Mouse (Mus musculus) spleen, postnatal 10 days (tissue): ENCODE data around the gene Aak1.
"Not testable (repeated sequence)": the region's sequence is repeated elsewhere in the genome, so short reads cannot be mapped to it uniquely, and the experiment has no call there.

Source experiments
- DNase-seq, 2 experiments: peaks; one replicate each; pipeline ENCODE4 v3.0.0; 2021 to 2022; ENCODE audit warnings: low spot score in 2 of 2

Aak1 gene

GRCm38 (mm10) chr6:87018874-87019273 lies 169.6 kb downstream of the Aak1 start:
- DNase-seq, result no peak

GRCm38 (mm10) chr6:87021791-87022190 lies 172.5 kb downstream of the Aak1 start:
- no peak for DNase-seq

DNA sequence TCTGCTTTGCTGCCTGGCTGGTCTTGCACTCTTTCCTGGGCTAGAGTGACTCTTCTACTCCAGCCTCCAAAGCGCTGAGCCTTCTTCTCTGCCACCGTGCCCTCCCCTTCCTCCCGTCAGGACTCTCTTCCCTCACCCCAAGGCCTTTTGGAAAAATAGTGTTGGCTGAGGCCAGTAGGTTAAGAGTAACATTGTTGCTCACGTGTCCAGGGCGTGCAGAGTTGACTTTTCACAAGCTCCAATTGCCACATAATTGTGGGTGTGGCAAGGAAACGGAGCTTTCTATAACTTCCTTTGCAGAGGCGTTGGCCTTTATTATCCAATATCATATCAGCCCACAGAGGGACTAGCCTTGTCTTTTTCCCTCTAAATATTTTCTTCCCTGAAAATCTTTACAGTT lies 177.7 kb downstream of the Aak1 start:
- DNase-seq, result no peak

DNA sequence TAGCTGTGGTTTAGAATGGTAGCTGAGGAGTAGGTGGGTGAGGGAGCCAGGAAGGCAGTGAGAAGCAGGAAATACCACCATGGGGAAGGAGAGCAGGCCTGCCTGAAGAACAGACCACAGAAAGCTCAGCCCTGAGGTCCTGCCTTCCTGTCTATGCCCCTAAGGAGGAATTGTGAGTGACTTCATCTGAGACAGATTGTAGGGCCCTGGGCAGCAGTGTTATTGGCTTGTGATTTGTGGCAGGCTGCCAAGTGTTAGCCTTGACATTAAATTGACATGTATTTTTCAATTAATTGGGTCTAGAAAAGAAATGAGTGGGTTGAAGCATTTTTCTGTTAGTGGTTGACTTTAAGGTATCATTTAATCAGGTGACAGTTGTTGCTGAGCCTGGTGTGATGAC lies 179.6 kb downstream of the Aak1 start:
- no peak for DNase-seq

GRCm38 (mm10) chr6:87031310-87031709 lies 182.0 kb downstream of the Aak1 start:
- not testable (repeated sequence) for DNase-seq

- DNase-seq, result no peak
Observed at GRCm38 (mm10) chr6:87032401-87032800, 183.1 kb downstream of the Aak1 start.

- DNase-seq, result no peak
Observed at GRCm38 (mm10) chr6:87034395-87034794, 185.1 kb downstream of the Aak1 start.

- no peak for DNase-seq
Observed at GRCm38 (mm10) chr6:87037826-87038620, 188.7 kb downstream of the Aak1 start.

- no peak for DNase-seq
Observed at GRCm38 (mm10) chr6:87039161-87039560, 189.8 kb downstream of the Aak1 start.

DNA sequence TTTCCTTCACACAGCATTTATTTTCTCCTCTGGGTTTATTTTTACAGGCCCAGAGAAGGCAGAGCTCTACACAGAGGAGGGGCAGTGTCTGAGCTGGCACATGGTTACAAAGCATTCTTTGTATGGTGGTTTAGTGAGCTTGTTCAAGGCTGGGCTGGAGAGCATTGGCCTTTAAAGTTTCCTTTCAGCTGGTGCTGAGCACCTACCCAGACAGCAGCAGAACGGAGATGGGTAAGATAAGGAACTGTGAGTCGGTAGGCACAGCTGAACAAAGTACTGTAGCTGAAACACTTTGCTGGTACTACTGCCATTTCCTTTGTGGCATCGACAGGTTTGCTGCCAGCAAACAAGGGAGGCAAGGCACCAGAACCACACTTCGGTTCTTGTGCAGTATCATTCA lies 191.7 kb downstream of the Aak1 start:
- DNase-seq, result no peak

GRCm38 (mm10) chr6:87041431-87041830 lies 192.1 kb downstream of the Aak1 start:
- DNase-seq, result no peak

DNA sequence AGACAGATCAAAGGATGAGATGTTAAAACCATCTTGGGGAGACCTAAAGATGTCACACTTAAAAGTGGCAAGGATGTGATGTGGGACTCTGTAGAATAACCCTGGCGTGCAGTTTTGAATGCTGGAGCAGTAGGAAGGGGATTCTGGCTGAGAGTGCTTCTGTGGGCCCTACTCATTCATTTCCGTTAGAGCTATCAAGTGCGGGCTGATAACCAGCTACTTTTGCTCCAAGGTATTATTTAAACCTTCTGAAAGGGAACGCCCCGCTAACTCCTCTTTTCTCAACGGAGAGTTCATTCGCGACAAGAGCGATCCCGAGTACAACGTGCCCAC lies 192.7 kb downstream of the Aak1 start:
- DNase-seq, result no peak

- peak; percentile 89 to 95 for DNase-seq
Observed at GRCm38 (mm10) chr6:87042337-87043130, 193.2 kb downstream of the Aak1 start, which contains the start of gene Gfpt1. Gfpt1 (plus strand) TSS chr6:87042846.

DNA sequence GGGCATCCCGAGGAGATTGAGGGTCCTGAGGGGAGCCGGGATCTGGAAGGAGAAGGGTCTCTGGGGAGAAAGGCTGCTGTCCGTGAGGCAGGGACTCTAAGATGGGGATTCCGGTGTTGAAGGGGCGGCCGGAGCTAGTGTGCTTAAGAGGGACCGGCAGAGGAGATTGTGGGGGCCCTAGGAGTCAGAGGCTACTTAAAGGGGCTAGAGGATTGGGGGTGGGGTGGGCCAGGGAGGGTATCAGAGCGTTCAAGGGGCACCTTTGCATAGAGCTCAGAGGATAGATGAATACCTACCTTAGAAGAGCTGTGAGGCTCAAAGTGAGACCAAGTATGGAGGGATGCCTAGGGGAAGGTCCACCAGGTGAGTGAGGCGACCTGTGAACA lies 193.8 kb downstream of the Aak1 start:
- DNase-seq, result no peak

DNA sequence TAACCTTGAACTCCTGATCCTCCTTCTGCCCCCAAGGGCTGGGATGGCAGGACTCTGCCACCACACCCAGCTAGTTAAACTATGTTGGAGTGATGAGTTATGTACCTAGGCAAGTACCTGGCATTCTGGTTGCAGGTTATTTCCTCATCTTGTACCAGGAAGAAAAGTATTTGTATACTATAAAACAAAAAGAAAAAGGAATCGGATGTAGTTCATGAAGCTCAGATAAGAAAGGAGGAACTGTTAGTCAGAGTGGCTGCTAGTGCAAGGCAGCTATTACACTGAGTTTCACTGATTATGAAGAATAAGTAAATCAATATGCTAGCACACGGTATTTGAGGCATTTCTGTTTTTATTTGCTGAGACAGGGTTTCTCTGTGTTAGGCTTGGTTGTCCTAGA lies 195.6 kb downstream of the Aak1 start:
- no peak for DNase-seq

DNA sequence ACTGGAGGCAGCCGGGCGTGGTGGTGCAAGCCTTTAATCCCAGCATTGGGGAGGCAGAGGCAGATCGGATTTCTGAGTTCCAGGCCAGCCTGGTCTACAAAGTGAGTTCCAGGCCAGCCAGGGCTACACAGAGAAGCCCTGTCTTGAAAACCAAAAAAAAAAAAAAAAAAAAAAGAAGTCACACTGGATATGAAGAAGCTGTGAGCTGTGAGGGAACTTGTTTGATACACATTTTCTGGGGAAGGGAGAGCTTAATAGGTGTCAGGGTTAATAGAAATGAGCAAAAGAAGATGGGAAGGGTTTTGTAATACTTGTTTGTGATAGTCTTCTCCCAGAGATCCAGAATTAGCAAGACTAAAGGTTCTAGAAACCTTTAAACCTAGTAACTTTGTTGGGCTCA lies 196.2 kb downstream of the Aak1 start:
- DNase-seq, result no peak

GRCm38 (mm10) chr6:87048712-87049111 lies 199.4 kb downstream of the Aak1 start:
- not testable (repeated sequence) for DNase-seq

DNA sequence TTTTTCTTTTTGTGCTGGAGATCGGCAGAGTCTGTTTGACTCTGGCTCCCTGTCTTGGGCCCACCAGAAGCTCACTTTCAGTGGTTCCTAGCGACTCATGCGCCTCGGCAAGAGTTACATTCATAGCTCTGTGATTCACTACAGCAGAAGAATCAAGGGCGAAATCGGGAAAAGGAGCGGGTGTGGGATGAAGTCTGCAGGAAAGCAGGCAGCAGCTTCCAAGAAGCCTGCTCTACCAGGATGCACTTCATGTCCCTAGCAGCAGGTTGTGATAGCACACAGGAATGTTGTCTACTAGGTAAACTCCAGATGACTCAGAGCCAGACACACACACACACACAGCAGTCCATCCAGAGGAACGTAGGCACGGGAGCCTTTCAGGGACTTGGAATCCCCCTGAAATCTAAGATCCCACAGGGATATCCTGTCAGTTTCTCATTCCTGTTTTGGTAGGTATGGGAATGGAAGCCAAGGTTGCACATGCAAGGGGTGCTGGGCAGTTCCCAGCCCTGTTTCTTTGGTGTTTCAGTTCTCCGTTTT lies 202.6 kb downstream of the Aak1 start:
- no peak for DNase-seq
